Mouse (Mus musculus) gastrocnemius, postnatal 4 days (tissue): ENCODE results near the gene Map2k3. TPM values are rescaled to one million over a fixed set of nuclear protein-coding genes. Genes with fewer than 3 reads are reported as not detected.

Experiments used
- DNase-seq, 2 experiments: peaks; one replicate each; pipeline ENCODE4 v3.0.0; 2021 to 2022; ENCODE audit warnings: low spot score in 2 of 2, mixed read lengths in 2 of 2
- total RNA-seq, 2 experiments: library from RNA; stranded (reverse); gene quantifications; 2 replicates each; pipeline ENCODE4 v1.2.3; 2021

Map2k3 gene
- total RNA-seq, 2 experiments from 2014 or later = 69.8 to 79.2 TPM

DNA sequence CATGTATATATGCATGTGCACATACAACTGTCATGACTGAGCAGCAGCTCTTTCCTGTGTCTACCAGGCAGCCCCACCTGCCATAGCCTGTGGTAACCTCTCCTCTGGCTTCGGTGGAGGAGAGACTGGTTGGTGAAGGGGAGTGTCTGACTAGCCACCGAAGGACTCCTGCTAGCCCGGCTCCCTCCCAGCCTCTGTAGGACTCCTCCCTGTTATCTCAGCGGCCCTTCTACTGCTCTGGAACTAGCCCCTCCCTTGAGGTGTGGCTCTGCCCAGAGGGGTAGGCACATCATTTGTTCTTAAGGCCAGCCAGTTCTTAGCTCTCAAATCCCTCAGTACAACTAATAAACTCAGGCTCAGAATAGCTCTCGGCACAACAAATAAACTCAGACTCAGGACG is 7.3 kb upstream of the Map2k3 start:
- DNase-seq = no peak

DNA sequence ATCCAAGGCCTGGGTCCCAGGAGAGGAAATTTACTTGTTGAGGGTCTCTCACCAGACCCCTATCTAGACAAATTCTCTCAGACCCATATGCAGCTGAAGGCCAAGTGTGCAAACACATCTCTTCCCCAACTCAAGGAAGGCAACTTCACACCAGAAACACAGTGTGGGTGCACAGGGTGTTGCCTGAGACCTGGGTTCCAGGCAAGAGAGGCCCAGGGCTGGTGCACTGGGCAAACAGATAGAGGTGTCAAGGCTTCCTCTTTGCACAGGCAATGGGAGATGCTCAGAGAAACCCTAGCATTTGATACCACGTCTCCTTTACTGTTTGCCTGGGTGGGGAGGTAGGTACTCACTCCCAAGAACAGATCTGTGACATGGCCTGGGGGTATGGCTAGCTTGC is 6.9 kb upstream of the Map2k3 start:
- no peak for DNase-seq

DNA sequence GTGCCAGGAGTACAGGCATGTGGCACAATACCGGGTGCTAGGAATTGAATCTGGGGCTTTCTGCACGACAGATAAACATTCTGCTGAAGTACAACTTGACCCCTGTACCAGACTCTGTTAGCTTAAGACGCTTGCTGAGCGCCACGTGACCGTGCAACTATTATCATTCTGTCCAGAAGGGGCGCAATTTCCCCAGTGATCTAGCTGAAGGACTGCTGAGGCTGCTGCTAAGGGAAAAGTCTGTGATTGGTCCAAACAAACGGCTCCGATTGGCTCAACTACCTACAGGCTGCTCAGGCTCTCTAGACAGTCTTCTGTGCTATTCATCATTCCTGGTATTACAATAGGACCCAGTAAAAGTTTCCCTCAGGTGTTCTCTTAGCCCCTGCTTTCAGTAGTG is 4.6 kb upstream of the Map2k3 start:
- DNase-seq = peak; percentile 74 to 87

DNA sequence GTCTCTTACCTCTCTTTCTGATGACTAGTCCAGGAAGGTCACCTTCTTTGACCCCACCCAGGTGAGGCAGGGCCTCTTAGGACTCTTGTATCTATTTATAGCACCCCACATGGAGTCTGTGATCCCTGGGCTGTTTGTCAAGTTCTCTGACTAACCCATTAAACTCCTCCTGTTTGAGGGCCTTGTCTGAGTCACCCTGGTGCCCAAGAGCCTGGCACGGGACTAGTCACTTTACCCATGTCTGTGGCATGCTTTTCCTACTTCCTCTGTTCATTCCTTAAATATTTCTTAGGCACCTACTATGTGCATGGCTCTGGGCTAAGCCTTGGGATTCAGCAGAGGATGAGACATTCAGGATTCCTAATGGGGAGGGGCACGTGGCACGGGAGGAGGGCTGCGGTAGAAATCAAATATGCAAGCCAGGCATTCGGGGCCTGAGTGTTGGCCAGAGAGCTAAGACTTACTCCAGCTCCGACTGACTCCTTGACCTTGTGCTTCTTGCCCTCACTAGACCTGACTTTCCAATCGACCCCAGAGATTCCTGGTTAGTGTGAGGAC is 1.0 kb upstream of the Map2k3 start:
- no peak for DNase-seq

DNA sequence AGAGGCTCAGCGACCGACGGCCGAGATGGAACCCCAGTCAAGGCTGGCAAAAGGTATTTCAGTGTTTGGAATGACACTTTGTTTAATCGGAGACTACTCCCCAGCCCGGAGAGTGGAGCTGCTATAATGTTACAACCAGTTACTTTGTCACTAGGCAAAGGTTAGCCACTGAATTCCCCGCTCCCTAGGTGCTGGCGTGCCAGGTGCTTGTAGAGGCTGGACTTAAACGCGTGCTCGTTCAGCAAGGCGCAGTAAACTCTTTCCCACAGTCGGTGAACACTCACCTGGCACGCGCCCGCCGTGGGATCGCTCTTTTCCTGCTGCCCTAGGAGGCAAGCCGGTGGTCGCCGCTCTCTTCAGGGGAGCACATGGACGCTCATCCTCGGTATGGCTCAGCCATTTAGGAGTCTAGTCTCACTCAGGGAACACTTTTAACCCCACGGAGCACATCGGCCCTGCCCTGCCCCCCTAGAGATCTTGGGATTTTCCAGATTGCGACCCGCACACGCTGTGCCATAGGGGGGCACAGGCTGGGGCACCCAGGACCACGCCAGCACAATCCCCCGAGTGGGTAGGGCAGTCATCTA is 458 bp upstream of the Map2k3 start:
- peak in 1 of 2 experiments; percentile 28 for DNase-seq

DNA sequence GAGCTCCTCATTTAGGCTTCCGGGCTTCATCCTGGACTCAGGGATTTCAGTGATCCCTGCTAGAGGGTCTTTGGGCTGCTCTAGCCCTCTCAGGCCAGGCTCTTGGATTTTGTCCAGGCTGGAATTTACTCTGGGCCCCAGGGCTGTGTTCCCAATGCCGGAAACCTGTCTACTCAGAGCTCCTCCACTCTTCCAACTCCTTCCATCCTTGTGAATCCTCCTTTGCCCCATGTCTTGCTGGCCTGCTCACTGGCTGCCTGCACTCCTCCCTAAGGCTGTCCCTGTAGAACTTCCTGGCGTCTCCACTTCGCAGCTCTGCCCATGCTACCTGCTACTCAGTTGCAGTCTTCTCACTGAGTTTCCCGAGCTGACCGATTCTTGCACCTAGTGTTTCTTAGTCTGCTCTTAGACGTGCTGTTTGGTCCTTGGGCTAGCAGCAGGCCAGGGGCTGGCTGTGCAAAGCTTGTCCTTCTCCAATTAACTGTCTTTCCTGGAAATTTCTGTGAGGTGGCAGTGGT is 729 bp downstream of the Map2k3 start:
- DNase-seq = no peak

DNA sequence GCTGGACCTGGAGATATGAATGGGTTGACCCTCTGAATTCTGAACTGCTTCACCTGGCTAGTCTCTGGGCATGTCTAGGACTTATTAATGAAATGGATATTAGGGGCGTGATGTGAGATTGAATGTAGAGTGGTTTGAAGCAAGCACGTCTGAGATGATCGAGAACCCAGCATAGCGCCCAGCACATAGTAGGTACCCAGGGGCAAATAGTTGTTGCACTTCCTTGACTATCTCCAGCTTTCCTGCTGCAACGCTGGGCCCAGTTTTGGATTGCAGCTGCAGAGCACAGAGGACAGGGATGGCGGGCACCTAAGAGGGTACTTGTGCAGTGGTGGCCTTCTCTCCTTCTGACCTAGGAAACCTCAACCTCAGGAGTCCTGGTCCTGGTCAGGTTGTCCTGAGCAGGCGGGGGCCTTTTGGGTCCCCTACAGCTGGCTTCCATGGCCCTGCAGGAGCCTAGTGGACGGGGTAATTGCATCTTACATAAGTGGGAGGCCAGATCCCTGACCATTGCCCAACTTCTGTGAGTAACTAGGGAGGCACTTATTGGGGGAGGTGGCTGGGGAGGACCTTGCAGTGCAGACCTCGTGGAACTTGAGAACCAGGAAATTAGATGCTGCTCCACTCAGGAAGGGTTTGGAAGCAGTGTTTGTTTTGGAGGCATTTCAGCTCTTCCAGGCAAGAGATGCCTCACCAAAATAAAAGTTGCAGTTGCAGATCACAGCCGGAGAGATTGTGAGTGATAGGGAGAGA is 1.5 kb downstream of the Map2k3 start:
- DNase-seq = no peak

DNA sequence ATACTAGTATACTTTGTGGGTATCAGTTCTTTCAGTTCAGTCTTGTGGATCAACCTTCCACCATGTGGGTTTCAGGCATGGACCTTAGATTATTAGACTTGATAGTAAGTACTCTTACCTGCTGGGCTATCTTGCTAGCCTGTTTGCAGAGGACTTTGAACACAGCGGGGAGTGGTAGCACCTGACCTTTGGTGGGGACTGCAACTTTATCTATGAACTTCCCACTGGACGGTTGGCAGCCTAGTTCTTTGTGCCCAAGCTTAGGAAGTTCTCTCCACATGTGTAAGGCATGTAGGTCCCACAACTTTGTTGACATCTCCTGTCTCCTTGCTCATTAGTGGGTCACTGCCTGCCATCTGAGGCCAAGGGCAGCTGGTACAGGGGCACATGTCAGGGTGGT is 3.0 kb downstream of the Map2k3 start:
- no peak for DNase-seq

DNA sequence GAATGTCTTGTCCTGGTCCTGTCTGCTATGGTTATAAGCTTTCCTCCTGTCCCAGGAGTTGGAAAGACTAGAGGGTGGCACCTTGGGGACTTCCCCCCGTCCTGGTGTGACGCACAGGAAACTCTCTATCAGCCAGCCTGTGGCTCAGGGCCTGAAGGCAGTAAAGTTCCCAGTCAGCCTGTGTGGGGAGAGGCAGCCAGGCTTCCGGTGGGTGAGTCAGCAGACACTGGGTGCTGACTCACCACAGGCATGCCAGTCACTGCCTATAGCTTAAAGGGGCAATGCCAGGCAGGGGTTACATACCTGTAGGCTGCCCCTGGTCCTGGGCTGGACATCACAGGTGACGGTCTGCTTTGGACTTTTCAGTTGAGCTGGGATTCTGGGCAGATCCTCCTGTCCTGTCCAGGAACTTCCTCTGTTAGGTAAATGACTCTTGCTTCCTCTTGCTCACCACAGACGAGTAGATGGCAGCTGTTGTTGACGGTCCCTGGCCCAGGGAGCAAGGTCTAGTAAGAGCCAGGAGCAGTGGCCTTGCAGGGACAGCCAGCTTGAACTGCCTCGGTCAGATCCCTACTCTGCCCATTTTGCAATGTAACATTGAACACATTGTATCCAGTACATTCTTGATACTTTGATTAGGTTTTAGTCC is 3.6 kb downstream of the Map2k3 start:
- peak in 1 of 2 experiments; percentile 39 for DNase-seq

DNA sequence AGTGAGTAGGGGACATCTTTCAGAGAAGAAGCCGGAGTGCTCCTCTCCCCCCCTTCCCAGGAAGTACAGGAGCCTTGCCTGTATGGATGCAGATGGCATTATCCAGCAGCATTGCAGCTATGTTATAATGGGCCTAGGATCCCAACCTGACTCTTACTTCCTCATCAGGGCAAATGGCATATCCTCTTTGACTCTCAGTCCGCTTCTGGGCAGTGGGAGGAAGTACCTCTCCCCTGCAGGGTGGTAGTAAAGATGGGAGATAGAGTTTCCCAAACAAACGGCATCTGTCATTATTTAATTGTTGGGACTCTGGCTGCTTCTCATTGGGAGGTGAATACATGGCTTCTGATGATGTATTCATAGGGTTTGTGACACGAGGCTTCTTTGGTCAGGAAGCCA is 4.1 kb downstream of the Map2k3 start:
- no peak for DNase-seq

DNA sequence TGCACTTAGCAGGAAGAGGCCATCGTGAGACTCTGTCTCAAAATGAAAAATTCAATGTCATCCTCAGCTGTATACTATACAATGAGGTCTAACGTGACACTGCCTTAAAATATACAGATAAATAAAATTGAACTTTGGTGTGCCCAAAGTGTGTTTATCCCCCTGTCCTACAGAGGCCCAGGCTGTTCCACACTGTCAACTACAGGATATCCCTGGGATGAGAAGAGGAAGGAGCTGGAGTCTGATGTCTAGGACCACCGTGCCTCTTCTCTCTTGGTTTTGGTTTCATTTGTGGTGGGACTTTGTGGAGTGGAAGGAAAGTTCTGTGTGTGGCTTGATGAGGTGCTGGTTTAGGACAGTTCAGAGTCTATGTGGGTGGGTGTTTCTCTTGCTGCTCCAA is 5.8 kb downstream of the Map2k3 start:
- DNase-seq = no peak

DNA sequence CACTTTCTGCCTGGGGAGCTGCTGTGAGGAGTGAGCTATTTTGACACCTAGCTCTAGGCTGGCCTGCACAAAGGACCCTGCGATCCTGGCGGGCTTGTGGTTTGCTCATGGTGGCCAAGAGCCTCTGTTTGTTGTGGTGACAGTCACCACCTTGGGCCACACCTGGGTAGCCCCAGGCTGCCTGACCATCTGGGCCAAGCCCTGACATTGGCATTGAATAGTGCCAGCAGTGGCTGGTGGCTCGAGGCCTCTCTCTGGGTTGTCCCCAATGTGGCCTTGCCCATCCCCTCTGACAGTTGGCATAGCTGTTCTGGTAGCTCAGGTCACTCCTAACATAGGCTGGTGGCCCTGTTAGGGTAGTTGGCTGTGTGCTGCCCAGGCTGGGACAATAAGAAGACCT is 7.7 kb downstream of the Map2k3 start:
- DNase-seq = no peak

DNA sequence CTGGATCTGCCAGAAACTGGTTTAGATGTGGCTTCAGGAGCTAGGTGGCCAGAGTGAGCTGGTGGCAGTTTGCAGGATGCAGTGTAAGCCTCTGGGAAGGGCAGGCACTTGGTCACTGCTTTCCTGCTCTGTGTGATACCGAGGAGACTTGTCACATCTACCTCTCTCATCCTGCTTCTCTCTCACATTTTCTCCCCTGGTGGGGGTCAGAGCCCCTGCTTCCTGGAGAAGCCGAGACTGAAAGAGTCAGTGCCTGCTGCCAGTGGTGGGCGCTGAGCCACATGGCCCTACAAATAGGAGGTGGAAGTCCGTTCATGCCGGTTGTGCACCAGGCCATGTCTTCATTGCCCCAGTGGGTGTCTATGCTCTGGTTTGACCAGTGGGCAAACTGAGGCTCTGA is 8.7 kb downstream of the Map2k3 start:
- no peak for DNase-seq

DNA sequence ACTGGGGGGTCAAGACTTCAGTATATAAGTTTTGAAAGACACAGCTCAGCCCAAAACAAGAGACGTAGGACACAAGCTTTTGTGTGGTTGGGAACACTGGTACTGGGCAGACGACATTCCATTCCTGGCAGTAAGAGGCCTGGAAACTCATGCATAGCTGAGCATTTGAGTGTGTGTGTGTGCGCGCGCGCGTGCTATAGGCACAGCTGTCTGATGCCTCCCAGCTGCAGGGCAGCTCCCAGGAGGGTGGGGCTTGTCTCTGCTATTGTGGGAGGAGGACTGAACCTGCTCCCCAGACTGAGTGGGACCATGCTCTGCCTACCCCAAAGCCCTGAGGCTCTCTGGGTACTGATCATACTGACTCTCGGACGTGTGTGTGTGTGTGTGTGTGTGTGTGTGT is 9.5 kb downstream of the Map2k3 start:
- DNase-seq = no peak

DNA sequence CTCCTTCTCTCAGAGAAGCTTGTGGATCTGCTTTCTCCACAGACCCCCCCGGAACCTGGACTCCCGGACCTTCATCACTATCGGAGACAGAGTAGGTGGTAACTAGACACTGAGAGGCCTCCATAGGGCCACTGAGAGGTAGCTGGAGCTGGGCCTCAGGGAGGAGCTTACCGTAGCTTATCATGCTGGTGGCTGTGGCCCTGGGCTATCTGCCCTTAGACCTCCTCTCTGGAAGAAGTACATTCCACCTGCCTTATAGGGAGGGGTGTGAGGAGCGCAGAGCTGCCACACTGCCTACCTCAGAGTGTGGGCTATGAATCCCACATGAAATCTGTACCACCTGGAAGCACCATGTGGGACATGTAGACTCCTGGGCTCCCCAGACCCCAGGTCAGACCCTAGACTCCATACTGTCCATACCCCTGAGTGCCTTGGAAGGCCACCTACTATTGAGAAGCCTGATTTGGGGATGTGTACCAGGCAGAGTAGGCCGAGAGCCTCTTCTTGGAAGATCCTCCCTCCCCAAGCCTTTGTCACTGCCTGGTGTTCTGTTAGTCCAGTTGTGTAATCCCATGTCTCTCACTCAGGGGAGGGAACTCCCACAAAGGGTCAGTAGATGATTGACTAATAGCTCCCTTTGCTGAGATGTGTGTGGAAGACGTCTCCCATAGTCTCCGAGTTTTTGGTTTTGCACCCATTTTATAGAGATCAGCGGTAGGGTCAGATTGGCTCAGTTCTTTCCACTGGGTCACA is 10.6 kb downstream of the Map2k3 start:
- no peak for DNase-seq

DNA sequence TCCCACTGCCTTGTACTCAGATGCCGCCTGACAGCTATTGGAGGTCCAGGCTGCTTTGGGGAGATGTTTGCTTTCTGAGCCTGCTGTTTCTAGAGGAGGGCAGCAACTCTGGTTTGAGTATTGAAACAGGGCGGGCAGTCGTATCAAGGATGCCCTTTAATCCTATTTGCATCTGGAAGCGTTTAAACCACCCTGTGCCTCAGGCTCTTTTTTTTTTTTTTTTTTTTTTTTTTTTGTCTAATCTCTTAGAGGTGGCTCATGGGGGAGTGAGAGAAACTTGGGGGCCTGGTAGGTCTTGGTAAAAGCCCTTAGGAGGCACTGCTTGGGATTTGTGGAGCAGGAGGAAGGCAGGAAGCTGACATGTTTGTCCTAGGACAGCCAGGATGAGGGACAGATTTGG is 13.2 kb downstream of the Map2k3 start:
- DNase-seq = no peak

DNA sequence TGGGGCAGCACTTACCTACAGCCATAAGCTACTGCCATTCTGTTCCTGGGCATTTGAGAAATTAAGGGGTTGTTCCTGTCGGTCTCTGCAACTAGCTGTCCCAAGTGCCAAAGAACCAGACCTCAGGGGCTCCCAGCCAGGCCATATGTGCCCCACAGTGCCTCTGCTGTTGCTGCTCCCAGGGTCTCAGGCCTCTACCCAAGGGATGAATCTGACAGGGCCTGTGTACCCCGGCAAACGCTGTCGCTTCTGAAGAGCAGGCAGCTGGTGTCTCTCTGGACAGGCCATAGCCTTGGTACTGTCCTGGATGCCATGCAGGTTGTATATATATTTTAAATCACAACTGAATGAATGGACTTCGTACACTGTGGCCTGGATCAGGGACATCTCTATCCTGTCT is 20.1 kb downstream of the Map2k3 start:
- no peak for DNase-seq

DNA sequence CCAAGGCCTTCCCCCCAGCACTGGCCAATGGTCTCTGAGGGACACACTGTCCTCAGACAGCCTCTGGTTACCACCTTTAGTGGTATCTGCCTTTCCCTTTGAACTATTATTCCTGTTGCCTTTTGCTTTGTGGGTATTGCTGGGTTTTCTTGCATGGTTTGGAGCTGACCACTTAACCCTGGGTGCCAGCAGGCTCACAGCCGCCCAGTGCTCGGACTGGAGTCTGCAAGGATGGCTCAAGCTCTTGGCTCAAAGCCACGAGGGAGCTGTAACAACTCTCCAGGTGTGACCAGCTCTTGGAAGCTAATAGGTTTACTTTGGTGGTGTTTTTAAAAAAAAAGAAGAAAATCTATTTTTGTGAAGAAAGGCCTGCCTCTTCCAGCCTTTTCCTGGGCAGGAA is 20.5 kb downstream of the Map2k3 start:
- DNase-seq = no peak

DNA sequence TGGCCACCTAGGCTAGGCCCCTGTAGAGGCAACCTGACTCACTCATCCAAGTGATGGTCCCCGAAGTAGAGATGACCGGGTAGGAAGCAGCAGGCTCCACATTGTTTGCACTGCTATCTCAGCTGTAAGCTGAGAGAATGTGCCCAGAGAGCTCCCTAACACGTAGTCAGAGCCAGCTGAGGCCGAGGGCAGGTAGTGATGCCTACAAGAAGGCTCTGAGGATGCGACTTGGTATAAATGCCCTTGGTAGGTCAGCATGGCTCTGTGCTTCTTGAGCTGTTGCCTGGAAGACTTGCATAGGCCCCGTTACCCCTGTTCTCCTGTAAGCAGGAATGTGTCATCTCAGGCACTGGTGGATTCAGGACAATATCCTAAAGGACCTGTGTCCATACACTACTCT is 21.2 kb downstream of the Map2k3 start:
- no peak for DNase-seq

DNA sequence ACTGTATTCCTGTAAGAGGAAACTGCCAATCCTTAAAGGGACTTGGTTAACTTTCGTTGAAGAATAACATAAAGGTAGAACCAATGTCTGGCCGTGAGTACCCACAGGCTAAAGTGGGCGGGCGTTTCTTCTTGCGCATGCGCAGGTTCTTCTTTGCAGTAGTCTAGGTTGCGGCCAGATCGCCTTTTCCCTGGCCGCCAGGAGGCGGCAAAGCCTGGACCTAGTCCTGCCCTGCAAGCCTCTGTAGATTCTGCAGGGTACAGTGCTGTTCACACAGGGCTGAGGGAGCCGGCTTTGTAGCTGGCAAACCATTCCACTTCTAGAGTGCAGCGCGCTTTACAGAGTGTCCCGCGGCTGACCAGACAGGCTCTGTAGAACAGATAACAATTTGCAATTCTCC is 22.0 kb downstream of the Map2k3 start:
- peak; percentile 72 to 90 for DNase-seq
